Mouse (Mus musculus) heart, embryonic 16.5 days (tissue): ENCODE data around the gene Ddx19b. TPM values are rescaled to one million over a fixed set of nuclear protein-coding genes. Genes with fewer than 3 reads are reported as not detected.
A peak's percentile ranks its signal among the peaks of the same experiment; 100 is the strongest.
"Not testable (repeated sequence)": the region's sequence is repeated elsewhere in the genome, so short reads cannot be mapped to it uniquely, and the experiment has no call there.

ENCODE experiments used
- ATAC-seq: fragments of 200-750 bp; cut with Nextera tagmentation; replicated peaks from 2 replicates; pipeline ENCODE4 v1.8.0; 2017; ENCODE audit warnings: moderate number of reproducible peaks; ENCODE audit not compliant: insufficient read depth, low FRiP score; ENCODE audit errors: extremely low read depth
- H3K27ac ChIP-seq: fragments of 300-500 bp; sonication (generic); 2 replicates; pipeline ENCODE4 v1.5.1; 2014; ENCODE audit warnings: mild to moderate bottlenecking, low read length, control low read depth, moderate library complexity
- H3K27me3 ChIP-seq: fragments of 300-500 bp; sonication (generic); 2 replicates; pipeline ENCODE4 v1.6.1; 2014; ENCODE audit warnings: low read length, mixed read lengths; ENCODE audit not compliant: control insufficient read depth, insufficient read depth
- H3K36me3 ChIP-seq: fragments of 300-500 bp; sonication (generic); 2 replicates; pipeline ENCODE4 v1.6.1; 2014; ENCODE audit not compliant: control insufficient read depth, insufficient read depth
- H3K4me1 ChIP-seq: fragments of 300-500 bp; sonication (generic); 2 replicates; pipeline ENCODE4 v1.6.1; 2014; ENCODE audit warnings: low read length, mixed read lengths; ENCODE audit not compliant: control insufficient read depth, insufficient read depth
- H3K4me2 ChIP-seq: fragments of 300-500 bp; sonication (generic); 2 replicates; pipeline ENCODE4 v1.6.1; 2014; ENCODE audit warnings: low read depth, mild to moderate bottlenecking, control low read depth, low read length
- H3K4me3 ChIP-seq: fragments of 300-500 bp; sonication (generic); 2 replicates; pipeline ENCODE4 v1.5.1; 2014; ENCODE audit warnings: mild to moderate bottlenecking, control low read depth, low read length
- H3K9ac ChIP-seq: fragments of 300-500 bp; sonication (generic); 2 replicates; pipeline ENCODE4 v1.6.1; 2014; ENCODE audit warnings: low read length, control low read depth
- H3K9me3 ChIP-seq: fragments of 300-500 bp; sonication (generic); replicated peaks from 2 replicates; pipeline ENCODE4 v1.6.1; 2016; ENCODE audit warnings: low read length; ENCODE audit not compliant: control insufficient read depth
- WGBS: fragments of 180-500 bp; shearing (Covaris S2); extraction: QIAGEN DNeasy Blood & Tissue Kit; methylation state at CpG from one replicate; pipeline ENCODE4 v1.1.7; 2014; 5-methylcytosine and 5-hydroxymethylcytosine counted together
- polyA plus RNA-seq: library from polyadenylated mRNA; unstranded; fragments of >200 nt; fragmentation: Nextera tagmentation; extraction: Ambion mirVana; gene quantifications from 2 replicates; pipeline ENCODE4 v1.2.1, GENCODE M21; 2015

The Ddx19b gene
- polyA plus RNA-seq, 1 experiment from 2014 or later = 4.4 TPM

DNA sequence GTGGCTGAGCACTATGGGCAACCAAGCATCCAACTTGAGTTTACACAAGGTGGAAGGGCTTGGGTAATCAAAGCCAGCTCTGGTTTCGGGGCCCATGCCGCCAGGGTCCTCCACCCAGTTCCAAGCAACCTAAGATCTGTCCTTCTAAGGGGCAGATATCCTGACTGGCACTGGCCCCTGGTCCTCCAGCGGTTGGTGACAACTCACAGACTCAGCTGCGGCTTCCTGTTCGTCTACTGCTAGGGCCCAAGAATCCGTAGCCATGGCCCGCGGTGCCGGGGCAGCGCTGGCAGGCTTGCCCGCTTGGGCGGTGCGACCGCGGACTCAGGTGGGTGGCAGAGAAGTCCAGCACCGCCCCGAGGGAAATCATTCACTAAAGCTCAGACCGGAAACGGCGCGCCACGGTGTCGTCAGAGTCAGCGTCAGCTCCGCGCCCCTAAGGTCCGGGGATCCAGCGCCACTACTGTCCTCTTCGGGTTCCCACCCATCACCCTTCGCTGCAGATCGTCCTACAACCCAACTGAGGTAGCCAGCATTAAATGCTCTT lies 4.1 kb downstream of the Ddx19b start:
- Histone ChIP-seq H3K4me3 (peak overlapping the region; percentile 69), H3K4me1 (peaks cover 3% of the 10 kb centered on the region; the same call in 1 of the 2 replicates), H3K27me3 (peaks cover 4% of the 10 kb centered on the region; the same call in 1 of the 2 replicates), H3K4me2 (peak overlapping the region; percentile 79), H3K36me3 (no peaks in the 10 kb centered on the region), H3K27ac (peak overlapping the region; percentile 72), H3K9ac (peak overlapping the region; percentile 83), H3K9me3 (no peaks in the 10 kb centered on the region)
- under 1% methylated on average over 31 of the region's 31 CpGs for WGBS
- ATAC-seq = peak; percentile 95

DNA sequence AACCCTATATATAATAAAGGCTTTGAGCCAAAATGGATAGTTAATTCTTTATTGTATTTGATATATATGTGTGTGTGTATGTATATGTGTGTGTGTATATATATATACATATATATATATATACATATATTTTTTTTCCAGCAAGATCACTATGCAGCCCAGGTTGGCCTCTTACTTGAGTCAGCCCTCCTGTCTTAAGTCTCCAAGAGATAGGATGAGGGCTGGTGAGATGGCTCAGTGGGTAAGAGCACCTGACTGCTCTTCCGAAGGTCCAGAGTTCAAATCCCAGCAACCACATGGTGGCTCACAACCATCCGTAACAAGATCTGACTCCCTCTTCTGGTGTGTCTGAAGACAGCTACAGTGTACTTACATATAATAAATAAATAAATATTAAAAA lies 4.9 kb downstream of the Ddx19b start:
- not testable (repeated sequence) for H3K9ac ChIP-seq, H3K4me1 ChIP-seq, H3K36me3 ChIP-seq, H3K27ac ChIP-seq, H3K27me3 ChIP-seq, H3K4me2 ChIP-seq, H3K9me3 ChIP-seq, H3K4me3 ChIP-seq, ATAC-seq
- WGBS = 89% methylated on average over 1 of the region's 2 CpGs

DNA sequence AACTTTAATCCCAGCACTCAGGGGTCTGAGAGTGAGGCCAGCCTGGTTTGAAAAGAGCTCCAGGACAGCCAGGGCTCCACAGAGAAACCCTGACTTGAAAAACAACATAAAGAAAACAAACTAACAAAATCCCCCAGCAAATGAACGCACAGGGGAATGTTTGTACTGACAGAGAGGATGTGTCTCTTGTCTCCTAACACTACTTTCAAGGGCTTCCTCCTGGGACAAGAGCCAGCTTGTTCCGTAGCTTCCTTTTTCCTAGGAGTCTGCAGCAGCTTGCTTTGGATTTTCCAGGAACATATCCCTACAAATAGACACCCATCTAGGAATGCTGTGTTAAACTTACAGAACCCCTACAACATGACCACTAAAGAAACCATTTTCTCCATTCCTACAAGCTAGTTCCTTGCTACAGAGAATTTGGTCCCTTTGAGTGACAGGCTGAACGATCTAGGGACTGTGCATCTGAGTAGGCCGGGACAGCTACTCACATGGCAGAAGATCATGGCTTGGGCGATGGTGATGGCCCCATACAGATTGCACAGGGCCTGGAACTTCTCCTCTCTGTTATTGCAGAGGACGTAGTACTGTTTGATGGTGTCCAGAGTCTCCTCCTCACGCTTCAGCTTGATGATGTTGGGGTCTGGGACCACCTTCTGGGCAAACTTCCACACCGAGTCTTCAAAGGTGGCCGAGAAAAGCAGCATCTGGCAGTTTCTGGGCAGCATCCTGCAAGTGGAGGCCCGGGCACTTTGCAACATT lies 21.1 kb downstream of the Ddx19b start:
- H3K4me1 ChIP-seq, H3K27ac ChIP-seq, H3K27me3 ChIP-seq, H3K4me2 ChIP-seq, ATAC-seq, H3K9ac ChIP-seq, H3K9me3 ChIP-seq, H3K4me3 ChIP-seq: not testable (repeated sequence)
- WGBS = 83% methylated on average over 8 of the region's 10 CpGs
- H3K36me3 ChIP-seq = peaks cover 18% of the 10 kb centered on the region

DNA sequence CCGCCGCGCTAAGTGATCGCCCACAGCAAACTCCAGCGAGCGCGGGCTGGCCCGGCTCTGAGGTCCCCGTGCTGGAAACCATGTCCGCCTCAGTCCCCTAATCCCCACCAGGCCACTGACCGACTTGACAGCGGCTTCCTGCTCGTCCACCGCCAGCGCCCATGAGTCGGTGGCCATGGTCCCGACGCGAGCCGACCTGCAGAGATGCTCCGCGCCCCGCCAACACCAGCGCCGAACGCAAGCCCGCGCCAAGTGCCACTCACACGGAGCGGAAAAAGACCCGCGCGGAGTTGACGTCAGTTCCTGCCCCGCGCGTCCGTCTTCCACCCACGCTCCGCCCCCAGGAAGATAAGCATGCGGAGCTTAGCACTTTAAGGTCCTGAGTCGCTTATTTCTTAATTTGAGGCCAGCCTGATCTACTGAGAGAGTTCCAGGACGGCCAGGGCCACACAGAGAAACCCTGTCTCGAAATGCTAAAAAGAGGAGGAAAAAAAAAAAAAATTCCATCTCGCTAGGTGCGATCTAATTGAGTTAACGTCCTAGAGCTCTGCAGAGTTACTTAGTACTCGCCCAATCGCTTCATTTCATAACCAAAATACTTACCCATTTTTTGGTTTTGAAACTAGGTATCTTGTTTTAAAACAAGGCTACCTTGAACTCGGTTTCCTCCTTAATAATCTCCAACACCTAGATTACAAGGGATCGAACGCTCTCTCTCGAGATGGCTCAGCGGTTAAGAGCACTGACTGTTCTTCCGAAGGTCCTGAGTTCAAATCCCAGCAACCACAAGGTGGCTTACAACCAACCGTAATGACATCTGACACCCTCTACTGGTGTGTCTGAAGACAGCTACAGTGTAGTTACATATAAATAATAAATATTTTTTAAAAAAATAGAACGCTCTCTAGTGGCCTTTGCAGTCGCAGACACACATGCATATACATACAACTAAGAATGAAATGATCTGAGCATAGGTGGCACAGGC lies 33.7 kb downstream of the Ddx19b start, which contains the start of gene Ddx19a:
Gene Ddx19a, minus strand, starts transcription at position 254 of the 985 bp plus-strand sequence.
- ATAC-seq = peak; percentile 90
- Histone ChIP-seq H3K27me3 (no peaks in the 10 kb centered on the region), H3K36me3 (peaks cover 6% of the 10 kb centered on the region), H3K27ac (peak within 1 kb of the TSS; percentile 86), H3K9me3 (no peaks in the 10 kb centered on the region), H3K4me3 (peak within 1 kb of the TSS; percentile 90), H3K9ac (peak within 1 kb of the TSS; percentile 91), H3K4me1 (peaks cover 10% of the 10 kb centered on the region), H3K4me2 (peak within 1 kb of the TSS; percentile 64)
- 4% methylated on average over 58 of the region's 58 CpGs for WGBS

DNA sequence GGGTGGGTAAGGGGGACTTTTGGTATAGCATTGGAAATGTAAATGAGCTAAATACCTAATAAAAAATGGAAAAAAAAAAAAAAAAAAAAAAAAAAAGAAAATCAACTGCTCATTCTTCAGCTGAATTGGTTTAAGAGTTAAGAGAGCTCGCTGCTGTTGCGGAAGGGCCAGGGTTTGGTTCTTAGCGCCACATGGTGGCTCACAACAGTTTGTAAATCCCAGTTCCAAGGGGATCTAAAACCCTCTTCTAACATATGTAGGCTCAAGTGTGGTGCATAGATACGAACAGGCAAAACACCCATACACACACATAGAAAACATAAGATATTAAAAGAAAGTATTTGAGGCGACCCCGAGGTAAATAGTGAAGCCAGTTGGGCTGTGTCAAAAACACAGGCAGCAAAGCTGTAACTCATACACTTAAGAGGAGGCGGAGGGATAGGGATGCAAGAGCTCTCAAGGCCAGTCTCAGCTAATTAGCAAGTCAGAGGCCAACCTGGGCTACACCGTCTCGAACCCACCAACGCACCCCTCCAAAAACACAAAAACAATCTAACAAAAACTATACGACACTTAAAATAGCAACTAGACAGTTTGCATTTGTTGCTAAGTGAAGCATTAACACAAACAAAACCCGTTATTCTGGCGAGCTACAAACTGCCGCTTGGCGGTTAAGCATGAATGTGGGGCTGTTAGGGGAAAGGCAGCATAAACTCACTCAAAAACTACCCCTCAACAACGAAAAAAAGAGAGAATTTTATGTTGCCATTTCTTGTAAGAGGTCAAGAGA lies 34.7 kb downstream of the Ddx19b start:
- peak overlapping the region; percentile 90 for H3K4me3 ChIP-seq
- no peaks in the 10 kb centered on the region for H3K27me3 ChIP-seq
- H3K36me3 ChIP-seq = peaks cover 15% of the 10 kb centered on the region
- peak overlapping the region; percentile 91 for H3K9ac ChIP-seq
- peaks cover 10% of the 10 kb centered on the region for H3K4me1 ChIP-seq
- peak overlapping the region; percentile 64 for H3K4me2 ChIP-seq
- WGBS = 34% methylated on average over 16 of the region's 16 CpGs
- H3K27ac ChIP-seq = peak overlapping the region; percentile 86
- no peaks in the 10 kb centered on the region for H3K9me3 ChIP-seq
- no peak for ATAC-seq

DNA sequence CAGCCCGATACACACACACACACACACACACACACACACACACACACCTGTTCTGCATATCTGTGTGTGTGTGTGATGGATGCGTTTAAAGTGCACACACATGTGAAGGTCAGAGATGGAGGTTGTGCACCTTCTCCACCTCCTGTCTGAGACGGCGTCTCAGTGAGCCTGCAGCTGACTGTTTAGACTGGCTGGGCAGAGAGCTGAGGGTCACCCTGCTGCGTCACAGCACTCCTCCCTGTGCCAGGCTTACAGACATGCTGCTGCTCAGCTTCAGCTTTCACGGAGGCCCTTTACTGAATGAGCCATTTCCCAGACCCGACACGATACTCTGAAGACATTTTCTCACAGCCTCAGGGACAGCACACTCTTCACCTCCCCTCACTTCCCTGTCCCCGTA lies 41.5 kb downstream of the Ddx19b start:
- peaks cover 67% of the 10 kb centered on the region for H3K36me3 ChIP-seq
- H3K27ac ChIP-seq = no peak overlapping the region
- no peaks in the 10 kb centered on the region for H3K27me3 ChIP-seq
- H3K9me3 ChIP-seq = no peaks in the 10 kb centered on the region
- H3K9ac ChIP-seq = no peak overlapping the region
- ATAC-seq = no peak
- no peaks in the 10 kb centered on the region for H3K4me1 ChIP-seq
- no peak overlapping the region for H3K4me3 ChIP-seq
- H3K4me2 ChIP-seq = no peak overlapping the region
- WGBS = 80% methylated on average over 9 of the region's 9 CpGs

DNA sequence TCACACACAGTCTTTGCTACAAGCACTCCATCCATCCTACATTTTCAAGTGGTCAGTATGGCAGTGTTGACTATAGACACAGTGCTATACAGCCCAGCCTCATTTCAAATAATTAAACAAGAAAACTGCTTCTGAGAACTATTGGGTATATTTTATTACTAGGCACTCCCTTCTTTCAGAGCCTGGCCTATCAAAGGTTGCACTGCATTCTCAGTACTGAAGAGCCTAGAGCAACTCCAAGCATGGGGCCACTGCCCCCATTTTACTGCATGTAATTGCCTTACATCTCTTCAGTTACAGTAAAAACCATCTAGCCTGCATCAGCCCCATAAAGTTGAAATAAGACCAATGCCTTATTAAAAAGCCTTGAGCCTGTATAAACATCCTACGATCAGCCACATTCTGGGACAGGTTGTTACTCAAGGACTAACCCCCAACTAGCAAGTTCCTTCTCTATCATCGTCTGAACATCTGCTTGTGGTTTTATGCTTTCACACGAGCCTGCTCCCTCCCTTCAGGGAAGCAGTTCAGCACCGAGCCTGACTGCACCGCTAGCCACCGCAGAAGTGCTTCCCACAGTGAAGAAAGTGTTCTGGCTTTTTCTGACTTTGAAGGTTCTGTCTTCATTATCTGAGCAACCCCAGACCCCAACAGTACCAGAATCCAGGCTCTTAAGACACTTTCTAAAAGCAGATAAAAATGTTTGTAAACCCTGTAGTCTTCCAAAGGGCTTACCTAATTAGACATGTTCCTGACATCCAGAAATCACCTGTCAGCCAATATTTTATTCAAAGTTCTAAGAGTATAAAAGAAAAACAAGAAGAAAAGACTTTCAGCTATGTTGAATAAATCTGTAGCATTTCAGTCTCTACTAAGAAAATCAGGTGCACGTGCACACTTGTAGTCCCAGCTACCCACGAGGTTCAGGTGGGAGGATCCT lies 43.5 kb downstream of the Ddx19b start:
- no peaks in the 10 kb centered on the region for H3K9me3 ChIP-seq
- no peak overlapping the region for H3K9ac ChIP-seq
- no peak overlapping the region for H3K4me3 ChIP-seq
- H3K36me3 ChIP-seq = peaks cover 80% of the 10 kb centered on the region
- no peaks in the 10 kb centered on the region for H3K27me3 ChIP-seq
- H3K4me1 ChIP-seq = no peaks in the 10 kb centered on the region
- no peak overlapping the region for H3K4me2 ChIP-seq
- 75% methylated on average over 8 of the region's 8 CpGs for WGBS
- ATAC-seq = no peak
- H3K27ac ChIP-seq = peak overlapping the region; percentile 46

DNA sequence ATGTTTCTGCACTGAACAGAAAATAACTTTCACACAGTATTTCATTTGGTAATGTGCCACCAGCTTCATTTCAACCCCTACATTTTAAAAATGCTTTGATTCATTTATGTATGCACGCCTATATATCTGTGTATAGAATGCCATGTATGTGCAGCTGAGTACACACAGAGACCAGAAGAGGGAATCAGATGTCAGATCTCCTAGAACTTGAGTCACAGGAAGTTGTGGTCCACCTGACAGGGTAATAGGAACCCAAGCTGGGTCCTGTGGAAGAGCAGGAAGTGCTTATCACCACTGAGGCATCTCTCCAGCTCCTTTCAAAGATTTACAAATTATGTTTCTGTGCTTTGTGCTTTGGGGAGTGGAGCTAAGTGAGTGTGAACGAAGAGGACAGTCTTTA lies 50.2 kb downstream of the Ddx19b start:
- no peak for ATAC-seq
- peaks cover 56% of the 10 kb centered on the region for H3K36me3 ChIP-seq

More for the DNA sequence above, 50.2 kb downstream of the Ddx19b start:
- Histone ChIP-seq H3K9me3 (no peaks in the 10 kb centered on the region), H3K4me2 (no peak overlapping the region), H3K27me3 (no peaks in the 10 kb centered on the region), H3K9ac (no peak overlapping the region), H3K4me3 (no peak overlapping the region), H3K4me1 (no peaks in the 10 kb centered on the region), H3K27ac (no peak overlapping the region)
- WGBS = 79% methylated on average over 2 of the region's 2 CpGs
